Mouse (Mus musculus) cerebellum, adult 9-10 months (tissue): ENCODE results near the gene Rab31.
A peak's percentile ranks its signal among the peaks of the same experiment; 100 is the strongest.

Source experiments
- DNase-seq: peaks from one replicate; pipeline ENCODE4 v3.0.0; 2022

Rab31 gene

GRCm38 (mm10) chr17:65771951-65772934 is at the start of gene Rab31:
TSS of gene Rab31 (minus strand) at chr17:65772752.
- DNase-seq = peak; percentile 73

DNA sequence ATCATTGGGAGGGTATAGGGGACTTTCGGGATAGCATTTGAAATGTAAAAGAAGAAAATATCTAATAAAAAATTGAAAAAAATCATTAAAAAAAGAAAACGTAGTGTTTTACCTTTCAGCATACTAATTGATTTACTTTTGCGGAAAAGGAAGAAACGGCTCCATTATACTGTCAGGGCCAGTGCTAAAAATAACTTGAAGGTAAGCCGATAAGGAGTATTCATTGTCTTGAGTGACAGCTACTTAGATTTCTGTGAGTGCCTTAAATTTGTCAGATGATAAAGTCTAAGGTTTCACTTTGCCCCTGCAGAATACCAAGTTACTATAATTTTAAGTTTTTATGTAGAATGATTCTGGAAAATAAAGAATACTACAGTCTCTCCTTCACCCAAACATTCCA is 47.6 kb upstream of the Rab31 start:
- DNase-seq = no peak

DNA sequence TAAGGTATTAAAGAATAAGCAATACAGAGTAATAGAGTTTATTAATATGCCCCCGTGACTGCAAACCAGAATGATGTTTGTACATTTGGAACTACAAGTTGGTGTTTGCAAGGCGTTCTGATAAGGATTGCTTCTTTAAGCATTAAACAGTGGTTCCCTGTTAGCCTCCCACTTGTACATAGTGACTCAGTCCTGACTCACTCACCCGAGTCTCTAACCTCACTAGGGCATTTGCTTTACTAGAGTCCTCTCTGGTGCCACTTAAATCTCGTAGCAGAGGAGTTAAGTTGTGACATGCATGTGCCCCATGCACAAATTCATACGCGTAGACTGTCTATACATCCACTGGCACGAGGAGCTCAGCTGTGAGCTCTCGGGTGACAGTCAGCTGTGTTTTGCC is 41.2 kb upstream of the Rab31 start:
- no peak for DNase-seq

DNA sequence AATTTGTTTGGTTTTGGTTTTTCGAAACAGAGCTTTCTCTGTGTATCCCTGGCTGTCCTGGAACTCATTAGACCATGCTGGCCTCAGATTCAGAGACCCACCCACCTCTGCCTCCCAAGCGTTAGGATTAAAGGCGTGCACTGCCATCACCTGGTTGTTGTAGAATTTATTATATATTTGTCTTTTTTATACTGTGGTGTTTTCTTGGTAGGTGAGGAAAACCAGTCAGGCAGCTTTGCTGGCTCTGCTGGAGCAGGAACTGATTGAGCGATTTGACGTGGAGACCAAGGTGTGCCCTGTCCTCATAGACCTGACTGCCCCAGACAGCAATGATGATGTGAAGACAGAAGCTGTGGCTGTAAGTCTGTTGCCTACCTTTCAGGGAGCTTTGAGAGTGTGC is 38.5 kb upstream of the Rab31 start:
- no peak for DNase-seq

DNA sequence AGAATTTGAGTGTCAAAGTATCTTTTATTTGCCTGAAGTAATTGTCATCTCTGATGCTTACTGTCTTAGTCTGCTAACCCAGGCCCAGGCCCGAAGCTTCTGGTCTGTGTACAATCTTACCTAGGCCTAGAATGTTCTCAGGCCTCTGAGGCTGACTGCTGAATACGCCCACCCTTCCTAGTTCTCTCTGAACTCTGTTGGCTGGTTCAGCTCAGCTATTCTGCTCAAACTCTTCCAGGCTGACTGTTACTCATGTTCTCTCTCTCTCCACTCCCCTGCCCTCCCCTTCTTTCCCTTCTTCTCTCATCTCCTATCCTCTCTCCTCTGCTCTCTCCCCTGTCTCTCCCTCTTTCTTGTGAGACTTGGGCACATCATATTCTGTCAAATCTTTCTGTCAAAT is 33.9 kb upstream of the Rab31 start:
- no peak for DNase-seq

GRCm38 (mm10) chr17:65805966-65806365 is 33.4 kb upstream of the Rab31 start:
- DNase-seq = no peak

DNA sequence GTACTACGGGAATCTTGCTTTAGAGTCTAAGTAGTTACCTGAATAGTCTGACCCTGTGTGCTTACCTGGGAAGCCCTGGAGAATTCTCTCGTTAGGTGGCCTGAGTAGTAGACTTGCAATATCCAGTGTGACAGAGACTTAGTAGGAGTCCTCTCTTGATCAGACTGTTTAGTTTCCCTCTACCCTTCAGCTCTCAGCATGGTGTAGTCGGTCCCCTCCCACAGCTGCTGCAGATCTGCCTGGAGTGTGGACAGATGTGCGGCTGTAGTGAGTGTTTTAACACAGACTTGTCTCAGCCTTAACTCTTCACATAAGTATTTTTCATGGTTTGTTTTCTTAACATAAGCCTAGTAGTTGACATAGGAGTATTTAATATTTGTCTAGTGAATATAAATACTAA is 29.5 kb upstream of the Rab31 start:
- DNase-seq = no peak

GRCm38 (mm10) chr17:65800451-65800850 is 27.9 kb upstream of the Rab31 start:
- no peak for DNase-seq

DNA sequence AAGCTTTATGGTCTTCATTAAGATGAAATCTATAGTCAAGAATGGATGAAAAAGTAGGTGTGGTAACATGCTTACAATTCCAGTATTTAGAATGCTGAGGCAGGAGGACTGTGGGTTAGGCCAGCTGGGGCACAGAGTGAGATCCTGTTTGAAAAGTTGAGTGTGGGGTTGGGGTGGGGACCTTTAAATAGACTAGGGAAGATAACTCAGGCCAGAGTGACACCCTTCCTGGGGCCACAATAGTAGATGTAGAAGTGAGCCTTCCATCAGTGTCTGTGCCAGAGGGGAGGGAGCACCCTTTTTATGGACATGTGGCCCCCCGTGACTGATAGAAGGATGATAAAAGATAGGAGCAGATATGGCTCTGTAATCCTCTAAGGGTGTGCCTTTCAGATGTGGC is 26.8 kb upstream of the Rab31 start:
- DNase-seq = no peak

- DNase-seq = no peak
These were observed 25.9 kb upstream of the Rab31 start for GRCm38 (mm10) chr17:65798446-65798845.

DNA sequence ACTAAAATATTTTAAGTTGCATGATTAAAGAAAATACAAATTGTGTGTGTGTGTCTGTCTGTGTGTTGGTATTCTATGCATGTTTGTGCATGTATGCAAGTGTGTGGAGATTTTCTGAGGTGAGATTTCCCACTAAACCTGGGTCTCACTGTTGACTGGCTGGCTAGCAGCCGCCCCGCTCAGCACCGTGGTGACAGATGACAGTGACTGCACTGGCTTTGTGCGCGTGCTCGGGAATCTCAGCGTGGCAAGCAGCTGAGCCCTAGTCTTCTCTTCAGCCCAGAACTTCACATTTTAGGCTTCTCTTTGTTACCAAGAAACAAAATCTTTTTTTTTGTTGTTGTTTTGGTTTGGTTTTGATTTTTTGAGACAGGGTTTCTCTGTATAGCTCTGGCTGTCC is 23.5 kb upstream of the Rab31 start:
- DNase-seq = no peak

DNA sequence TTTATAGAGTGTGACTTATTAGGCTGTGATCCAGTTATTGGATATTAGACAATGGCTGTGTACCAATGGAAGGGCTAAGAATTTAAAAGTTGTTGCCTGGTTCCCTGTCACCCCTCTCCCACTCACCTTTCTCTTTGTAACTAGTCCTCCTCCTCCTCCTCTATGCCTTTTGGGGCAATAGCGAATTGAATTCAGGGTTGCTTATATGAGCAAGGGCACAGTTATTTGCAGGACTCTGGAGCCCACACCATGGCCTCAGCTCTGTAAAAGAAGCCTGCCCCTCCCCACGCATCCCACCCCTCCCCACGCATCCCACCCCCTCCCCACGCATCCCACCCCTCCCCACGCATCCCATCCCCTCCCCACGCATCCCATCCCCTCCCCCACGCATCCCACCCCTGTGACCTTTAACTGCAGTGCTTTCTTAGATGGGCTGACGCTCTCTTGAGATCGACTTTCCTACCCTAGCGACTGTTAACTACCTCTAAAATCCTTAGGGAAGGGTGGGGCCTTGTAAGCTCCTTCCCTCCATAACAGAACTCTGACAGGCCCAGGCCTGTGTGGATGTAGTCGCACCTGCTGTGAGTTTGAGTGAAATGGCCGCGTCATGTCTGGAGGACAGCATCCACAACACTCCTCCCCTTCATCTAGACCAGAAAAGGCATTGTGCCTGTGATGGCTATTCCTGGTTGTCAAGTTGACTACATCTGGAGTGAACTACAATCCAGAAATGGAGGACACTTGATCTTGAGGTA is 21.7 kb upstream of the Rab31 start:
- no peak for DNase-seq

GRCm38 (mm10) chr17:65793307-65793930 is 20.9 kb upstream of the Rab31 start:
- no peak for DNase-seq

- no peak for DNase-seq
These were observed 18.6 kb upstream of the Rab31 start for GRCm38 (mm10) chr17:65791161-65791560.

- DNase-seq = no peak
These were observed 17.0 kb upstream of the Rab31 start for GRCm38 (mm10) chr17:65789576-65789975.

DNA sequence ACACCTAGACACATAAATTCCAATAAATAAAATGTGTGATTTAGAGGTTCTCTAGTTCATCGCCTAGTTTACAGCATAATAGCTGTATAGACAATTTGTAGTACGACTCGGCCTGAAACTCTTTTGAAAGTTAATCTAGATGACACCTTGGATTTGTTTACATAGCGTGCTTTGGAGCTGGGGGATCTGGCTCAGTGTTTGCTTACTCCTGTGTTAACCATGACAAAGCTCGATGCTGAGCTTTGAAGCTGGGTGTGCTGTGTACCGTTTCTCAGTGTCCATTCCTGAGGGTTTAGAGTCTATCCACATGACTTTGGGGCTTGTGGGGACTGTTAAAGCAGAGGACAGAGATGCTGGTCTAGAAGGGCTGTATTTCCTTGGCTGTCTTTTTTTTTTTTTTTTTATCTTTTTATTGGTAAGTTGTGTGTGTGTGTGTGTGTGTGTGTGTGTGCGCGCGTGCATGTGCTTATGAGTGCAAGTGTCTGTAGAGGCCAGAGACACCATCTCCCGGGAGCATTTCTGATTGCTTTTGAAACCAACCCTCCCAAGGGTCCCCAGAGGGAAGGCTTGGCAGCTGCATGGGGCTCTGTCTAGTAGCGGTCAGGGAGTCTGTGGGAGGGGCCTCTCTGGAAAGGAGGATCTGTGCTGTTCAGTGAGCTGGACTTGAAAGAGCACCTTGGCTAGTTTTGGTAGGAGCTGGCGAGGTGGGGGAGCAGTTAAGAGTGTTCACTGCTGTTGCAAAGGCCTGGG is 16.2 kb upstream of the Rab31 start:
- no peak for DNase-seq

DNA sequence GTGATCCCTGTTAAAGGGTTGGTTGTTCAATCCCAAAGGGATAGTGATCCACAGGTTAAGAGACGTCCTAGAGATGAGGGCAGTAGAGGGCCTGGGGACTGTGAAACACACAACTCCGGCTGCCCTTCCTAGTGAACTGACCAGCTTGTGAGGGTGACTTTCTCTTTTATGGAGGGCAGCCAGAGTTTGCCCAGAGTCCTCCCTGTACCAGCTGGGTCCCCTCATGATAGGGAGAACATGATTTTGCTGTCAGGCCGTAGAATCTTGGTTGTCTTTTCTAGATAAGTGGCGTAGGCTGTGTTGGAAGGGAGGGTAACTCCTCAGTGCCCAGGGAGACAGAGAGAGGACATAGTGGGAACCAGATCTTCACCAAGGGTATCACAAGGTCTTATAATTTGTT is 14.7 kb upstream of the Rab31 start:
- DNase-seq = no peak

DNA sequence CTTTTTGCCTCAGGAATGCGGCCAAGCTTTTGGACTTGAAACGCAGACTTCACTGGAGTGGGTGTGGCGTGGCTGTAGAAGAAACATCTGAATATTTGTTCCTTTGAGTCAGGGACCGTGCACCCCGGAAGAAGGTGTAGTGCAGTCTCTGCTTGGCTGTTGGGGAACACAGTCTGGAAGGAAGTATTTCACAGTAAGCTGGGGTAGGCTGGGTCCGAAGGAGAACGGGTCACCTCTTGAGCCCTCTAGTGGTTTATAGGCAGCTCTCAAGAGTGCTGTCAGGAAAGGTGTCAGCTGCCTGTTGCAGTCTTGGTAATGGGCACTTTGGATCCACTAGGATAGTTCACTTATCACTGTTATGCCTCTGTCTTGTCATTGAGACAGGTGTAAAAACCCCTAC is 13.7 kb upstream of the Rab31 start:
- DNase-seq = peak; percentile 22

- DNase-seq = no peak
These were observed 13.2 kb upstream of the Rab31 start for GRCm38 (mm10) chr17:65785707-65786106.

GRCm38 (mm10) chr17:65784610-65785140 is 12.1 kb upstream of the Rab31 start:
- peak; percentile 22 for DNase-seq

DNA sequence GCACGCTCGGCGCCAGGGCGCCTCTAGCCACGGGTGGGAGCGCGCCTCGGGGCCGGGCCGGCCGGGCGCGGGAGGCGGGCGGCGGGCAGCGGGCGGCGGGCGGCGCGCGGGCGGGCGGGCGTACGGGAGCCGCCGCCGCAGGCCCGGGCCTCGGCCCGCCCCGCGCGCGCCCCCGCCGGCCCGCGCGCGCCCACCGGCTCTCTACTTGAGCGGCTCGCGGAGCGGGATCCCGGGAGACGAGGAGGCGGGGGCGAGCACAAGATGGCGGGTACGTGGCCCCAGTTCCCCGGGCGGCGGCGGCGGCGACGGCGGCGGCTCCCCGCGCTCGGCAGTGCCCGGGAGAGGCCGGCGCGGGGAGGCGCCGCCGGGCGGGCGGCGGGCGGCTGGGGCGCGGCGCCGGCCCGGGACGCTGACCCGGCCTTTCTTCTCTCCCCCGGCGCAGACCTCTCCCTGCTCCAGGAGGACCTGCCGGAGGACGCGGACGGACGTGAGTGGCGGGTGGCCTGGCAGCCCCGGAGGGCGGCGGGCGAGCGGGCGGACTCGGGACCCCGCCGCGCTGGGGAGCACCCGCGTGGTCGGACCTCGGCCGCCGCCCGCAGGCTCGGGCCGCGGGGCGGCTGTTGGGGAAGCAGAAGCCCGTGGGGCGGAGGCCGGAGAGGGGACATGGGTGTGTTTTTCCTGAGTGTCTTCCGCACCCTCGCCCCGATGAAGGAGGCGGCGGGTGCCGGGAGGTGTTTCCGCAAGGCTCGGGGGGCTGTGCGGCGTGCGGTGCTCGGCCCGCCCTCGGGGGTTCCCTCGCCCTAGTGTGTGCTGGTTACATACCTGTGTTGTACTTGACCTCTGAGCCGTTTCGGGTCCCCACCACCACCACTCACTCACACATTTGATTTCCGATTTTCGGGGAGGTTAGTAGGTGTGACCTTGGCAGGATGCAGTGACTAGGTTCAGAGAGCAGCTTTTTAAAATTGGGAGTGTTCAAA is 10.9 kb upstream of the Rab31 start:
- DNase-seq = peak; percentile 78
